Mouse (Mus musculus) E14TG2a.4 (cell line): ENCODE measurements around the gene Serpina11.
A peak's percentile ranks its signal among the peaks of the same experiment; 100 is the strongest.

Experiments
- CTCF ChIP-seq: conservative IDR thresholded peaks from 2 replicates; pipeline ENCODE4 v1.5.1; 2014; ENCODE audit warnings: low read length
- NANOG ChIP-seq: IDR thresholded peaks from 2 replicates; pipeline ENCODE4 v1.6.1; 2014; ENCODE audit warnings: borderline replicate concordance, low read length, mixed read lengths
- POU5F1 ChIP-seq: IDR thresholded peaks from 2 replicates; pipeline ENCODE4 v1.6.1; 2014; ENCODE audit warnings: low read length, borderline replicate concordance

DNA sequence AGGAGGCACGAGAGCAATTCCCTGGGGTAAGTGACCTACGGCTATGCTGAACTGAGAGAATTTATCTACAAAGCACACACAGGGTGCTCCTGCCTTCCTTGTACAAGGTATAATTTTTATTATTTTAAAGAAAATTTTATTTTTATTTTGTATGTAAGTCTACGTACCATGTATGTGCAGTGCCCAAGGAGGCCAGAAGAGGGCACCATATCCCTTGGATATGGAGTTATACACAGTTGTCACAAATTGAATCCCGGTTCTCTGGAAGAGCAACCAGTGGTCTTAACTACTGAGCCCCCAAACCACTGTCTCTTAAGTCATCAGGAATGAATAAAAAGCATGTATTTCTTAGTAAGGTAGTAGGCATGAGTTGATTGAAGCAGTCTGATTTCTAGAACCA is 4.8 kb downstream of the Serpina11 start:
- peak; percentile 78 for TF ChIP-seq CTCF
- no peak for TF ChIP-seq POU5F1
- TF ChIP-seq NANOG: no peak
